Mouse (Mus musculus) heart, embryonic 16.5 days (tissue): ENCODE data around the gene Atp5s. TPM values are rescaled to one million over a fixed set of nuclear protein-coding genes. Genes with fewer than 3 reads are reported as not detected.

ENCODE experiments used
- ATAC-seq: fragments of 200-750 bp; cut with Nextera tagmentation; replicated peaks from 2 replicates; pipeline ENCODE4 v1.8.0; 2017; ENCODE audit warnings: moderate number of reproducible peaks; ENCODE audit not compliant: insufficient read depth, low FRiP score; ENCODE audit errors: extremely low read depth
- H3K27ac ChIP-seq: fragments of 300-500 bp; sonication (generic); 2 replicates; pipeline ENCODE4 v1.5.1; 2014; ENCODE audit warnings: mild to moderate bottlenecking, low read length, control low read depth, moderate library complexity
- H3K27me3 ChIP-seq: fragments of 300-500 bp; sonication (generic); 2 replicates; pipeline ENCODE4 v1.6.1; 2014; ENCODE audit warnings: low read length, mixed read lengths; ENCODE audit not compliant: control insufficient read depth, insufficient read depth
- H3K36me3 ChIP-seq: fragments of 300-500 bp; sonication (generic); 2 replicates; pipeline ENCODE4 v1.6.1; 2014; ENCODE audit not compliant: control insufficient read depth, insufficient read depth
- H3K4me1 ChIP-seq: fragments of 300-500 bp; sonication (generic); 2 replicates; pipeline ENCODE4 v1.6.1; 2014; ENCODE audit warnings: low read length, mixed read lengths; ENCODE audit not compliant: control insufficient read depth, insufficient read depth
- H3K4me2 ChIP-seq: fragments of 300-500 bp; sonication (generic); 2 replicates; pipeline ENCODE4 v1.6.1; 2014; ENCODE audit warnings: low read depth, mild to moderate bottlenecking, control low read depth, low read length
- H3K4me3 ChIP-seq: fragments of 300-500 bp; sonication (generic); 2 replicates; pipeline ENCODE4 v1.5.1; 2014; ENCODE audit warnings: mild to moderate bottlenecking, control low read depth, low read length
- H3K9ac ChIP-seq: fragments of 300-500 bp; sonication (generic); 2 replicates; pipeline ENCODE4 v1.6.1; 2014; ENCODE audit warnings: low read length, control low read depth
- H3K9me3 ChIP-seq: fragments of 300-500 bp; sonication (generic); replicated peaks from 2 replicates; pipeline ENCODE4 v1.6.1; 2016; ENCODE audit warnings: low read length; ENCODE audit not compliant: control insufficient read depth
- WGBS: fragments of 180-500 bp; shearing (Covaris S2); extraction: QIAGEN DNeasy Blood & Tissue Kit; methylation state at CpG from one replicate; pipeline ENCODE4 v1.1.7; 2014; 5-methylcytosine and 5-hydroxymethylcytosine counted together
- polyA plus RNA-seq: library from polyadenylated mRNA; unstranded; fragments of >200 nt; fragmentation: Nextera tagmentation; extraction: Ambion mirVana; gene quantifications from 2 replicates; pipeline ENCODE4 v1.2.1, GENCODE M21; 2015

Atp5s gene
- polyA plus RNA-seq, 1 experiment from 2014 or later = 39.2 TPM

DNA sequence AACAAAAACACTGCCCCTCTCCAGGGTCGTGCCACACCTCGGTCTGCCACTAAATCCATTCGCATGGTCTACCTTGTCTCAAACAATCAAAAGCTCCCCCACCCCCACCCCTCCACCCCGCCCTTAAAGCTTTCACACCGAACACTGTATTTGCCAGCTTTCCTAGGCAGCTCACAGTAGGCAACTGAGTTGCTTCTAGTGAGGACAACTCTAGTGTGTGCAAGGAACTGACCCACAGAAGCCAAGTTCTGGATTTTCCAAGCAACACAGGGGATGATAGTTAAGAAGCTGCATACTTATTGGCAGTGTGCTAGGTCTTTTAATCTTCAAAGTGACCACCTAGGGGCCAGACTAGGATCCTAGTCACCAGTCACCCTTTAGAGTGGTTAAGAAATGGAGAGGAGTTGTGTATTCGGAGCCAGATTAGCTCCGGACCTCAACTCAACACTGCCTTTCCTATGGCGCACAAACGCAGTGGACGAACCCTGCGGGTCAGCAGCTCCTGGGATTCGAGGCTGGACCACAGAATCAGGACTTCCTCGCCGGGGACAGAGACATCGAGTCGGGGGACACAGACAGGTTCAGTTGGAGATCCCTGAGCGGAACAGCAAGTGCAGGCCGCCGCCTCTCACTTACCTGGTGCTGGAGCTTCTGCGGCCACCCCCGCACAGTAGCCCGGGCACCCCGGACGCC is 586 bp upstream of the Atp5s start:
- Histone ChIP-seq H3K4me1 (peaks cover 16% of the 10 kb centered on the region), H3K9ac (peak overlapping the region; percentile 79), H3K9me3 (peaks cover 4% of the 10 kb centered on the region), H3K27ac (peak overlapping the region; percentile 87; the same call in 1 of the 2 replicates), H3K27me3 (no peaks in the 10 kb centered on the region), H3K4me2 (peak overlapping the region; percentile 78), H3K36me3 (peaks cover 12% of the 10 kb centered on the region; the same call in 1 of the 2 replicates), H3K4me3 (peak overlapping the region; percentile 72)
- 3% methylated on average over 24 of the region's 24 CpGs for WGBS
- no peak for ATAC-seq

DNA sequence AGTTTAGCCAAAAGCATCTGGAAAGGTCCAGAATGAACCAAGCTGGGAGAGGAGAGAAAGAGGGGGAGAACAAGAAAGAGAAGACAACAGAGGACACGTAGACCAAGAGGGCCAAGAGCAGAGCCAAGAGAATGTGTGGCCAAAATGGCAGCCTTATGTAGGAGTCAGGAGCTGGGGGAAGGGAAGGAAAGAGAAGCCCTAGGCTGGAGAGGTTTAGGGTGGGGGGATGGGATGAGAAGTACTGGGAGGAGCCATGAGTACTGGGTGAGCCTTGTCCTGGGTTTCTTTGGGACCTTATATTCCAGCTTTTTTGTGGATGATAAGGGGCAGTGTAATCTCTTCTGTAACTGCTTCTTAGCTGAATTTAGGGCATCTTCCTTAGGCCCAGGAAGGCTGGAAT is 4.5 kb downstream of the Atp5s start:
- no peak for ATAC-seq
- Histone ChIP-seq H3K9ac (no peak overlapping the region), H3K36me3 (no peaks in the 10 kb centered on the region), H3K27me3 (no peaks in the 10 kb centered on the region), H3K9me3 (no peaks in the 10 kb centered on the region), H3K4me2 (no peak overlapping the region), H3K4me3 (no peak overlapping the region), H3K27ac (no peak overlapping the region), H3K4me1 (peaks cover 9% of the 10 kb centered on the region)
- WGBS = 81% methylated on average over 1 of the region's 1 CpGs

DNA sequence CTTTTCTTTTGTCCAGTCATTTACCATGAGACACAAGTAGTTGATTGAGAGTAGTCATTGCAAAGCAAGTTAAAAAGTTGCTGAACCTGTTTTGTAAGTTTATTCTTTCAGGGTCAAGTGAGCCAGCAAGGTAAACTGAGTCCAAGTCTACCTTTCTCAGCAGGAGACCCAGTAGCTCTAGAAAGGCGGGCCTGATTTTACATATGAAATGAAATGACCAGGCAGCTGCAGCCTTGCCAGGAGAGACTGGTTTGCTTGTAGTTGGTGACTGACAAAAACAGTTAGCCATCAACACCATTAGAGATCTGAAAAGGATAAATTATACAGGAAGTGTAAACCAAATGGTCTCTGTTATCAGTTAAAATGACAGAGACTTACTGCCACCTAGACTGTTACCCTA is 5.6 kb downstream of the Atp5s start:
- Histone ChIP-seq H3K4me1 (peaks cover 8% of the 10 kb centered on the region), H3K4me3 (no peak overlapping the region), H3K27me3 (no peaks in the 10 kb centered on the region), H3K9ac (no peak overlapping the region), H3K36me3 (no peaks in the 10 kb centered on the region), H3K9me3 (no peaks in the 10 kb centered on the region), H3K4me2 (no peak overlapping the region), H3K27ac (no peak overlapping the region)
- 82% methylated on average over 1 of the region's 1 CpGs for WGBS
- ATAC-seq = no peak

DNA sequence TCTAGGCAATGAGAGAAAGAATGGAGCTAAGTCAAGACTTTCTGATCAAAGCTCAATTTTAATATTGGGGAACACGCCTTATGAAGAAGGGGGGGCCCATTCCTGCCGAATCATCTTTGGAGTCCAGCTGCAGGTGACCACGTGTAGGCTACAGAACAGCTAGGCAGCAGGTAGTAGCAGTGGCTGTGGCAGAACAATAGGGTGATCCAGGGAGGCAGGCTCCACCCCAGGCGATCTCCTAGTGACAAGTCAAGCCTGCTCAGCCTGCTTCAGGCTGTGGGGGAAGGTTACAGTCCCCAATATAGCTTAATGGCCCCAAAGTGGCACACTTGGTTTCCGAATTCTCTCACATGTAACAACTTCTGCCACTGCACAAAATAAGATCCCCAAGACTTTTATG is 7.5 kb downstream of the Atp5s start:
- 51% methylated on average over 5 of the region's 5 CpGs for WGBS

DNA sequence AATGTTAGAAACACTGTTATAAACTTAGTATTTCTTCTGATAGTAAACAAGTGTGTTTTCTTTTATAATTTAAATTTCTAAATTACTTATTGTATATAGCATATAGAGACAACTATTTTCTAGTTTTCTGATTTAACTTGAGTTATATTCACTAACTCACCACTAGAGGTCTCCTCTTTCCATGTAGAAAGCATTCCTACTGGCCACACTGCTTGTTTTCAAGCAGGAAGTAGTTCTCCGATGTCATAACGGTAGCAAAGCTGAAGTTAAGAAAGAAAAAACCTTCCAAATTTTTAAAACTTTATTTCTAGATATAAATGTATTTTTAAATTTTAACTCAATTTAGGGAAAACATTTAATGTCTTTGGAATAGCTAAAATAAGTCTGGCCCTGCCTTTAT is 8.8 kb downstream of the Atp5s start:
- Histone ChIP-seq H3K9ac (peak overlapping the region; percentile 46; the same call in 1 of the 2 replicates), H3K27ac (no peak overlapping the region), H3K4me1 (0 out of 2 replicates have a peak, but pooled peaks cover 2% of the 10 kb centered on the region), H3K27me3 (no peaks in the 10 kb centered on the region), H3K4me3 (no peak overlapping the region), H3K9me3 (no peaks in the 10 kb centered on the region), H3K4me2 (no peak overlapping the region; the same call in 1 of the 2 replicates), H3K36me3 (no peaks in the 10 kb centered on the region)
- 4% methylated on average over 2 of the region's 2 CpGs for WGBS
- ATAC-seq = peak; percentile 63; the same call in 1 of the 2 replicates

More for the DNA sequence above, 7.5 kb downstream of the Atp5s start:
- no peaks in the 10 kb centered on the region for H3K9me3 ChIP-seq
- H3K36me3 ChIP-seq = no peaks in the 10 kb centered on the region
- no peak overlapping the region for H3K4me2 ChIP-seq
- H3K27ac ChIP-seq = no peak overlapping the region
- H3K27me3 ChIP-seq = no peaks in the 10 kb centered on the region
- H3K4me1 ChIP-seq = 0 out of 2 replicates have a peak, but pooled peaks cover 2% of the 10 kb centered on the region
- no peak overlapping the region for H3K4me3 ChIP-seq
- H3K9ac ChIP-seq = no peak overlapping the region
- no peak for ATAC-seq

DNA sequence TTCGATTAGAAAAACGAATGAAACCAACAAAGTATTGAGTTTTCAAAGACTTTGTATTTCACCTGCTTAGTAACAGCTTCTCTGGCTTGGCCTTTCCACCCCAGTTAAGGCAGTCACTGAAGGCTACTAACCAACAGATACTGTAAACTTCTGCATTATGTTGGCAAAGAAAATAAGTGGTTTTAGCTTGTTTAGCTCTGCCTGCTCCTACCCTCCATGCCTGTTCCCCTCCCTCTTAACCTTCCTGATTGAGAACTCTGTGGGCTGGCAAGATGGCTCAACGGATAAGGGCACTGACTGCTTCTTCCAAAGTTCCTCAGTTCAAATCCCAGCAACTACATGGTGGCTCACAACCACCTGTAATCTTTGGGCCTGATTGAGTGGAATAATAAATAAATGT is 9.2 kb downstream of the Atp5s start:
- peak overlapping the region; percentile 35 for H3K27ac ChIP-seq
- no peaks in the 10 kb centered on the region for H3K9me3 ChIP-seq
- no peak overlapping the region; the same call in 1 of the 2 replicates for H3K4me2 ChIP-seq
- H3K9ac ChIP-seq = peak overlapping the region; percentile 46; the same call in 1 of the 2 replicates
- 0 out of 2 replicates have a peak, but pooled peaks cover 2% of the 10 kb centered on the region for H3K4me1 ChIP-seq
- no peak for ATAC-seq
- no peaks in the 10 kb centered on the region for H3K27me3 ChIP-seq
- H3K36me3 ChIP-seq = no peaks in the 10 kb centered on the region
- WGBS = 59% methylated on average over 3 of the region's 3 CpGs
- H3K4me3 ChIP-seq = no peak overlapping the region

DNA sequence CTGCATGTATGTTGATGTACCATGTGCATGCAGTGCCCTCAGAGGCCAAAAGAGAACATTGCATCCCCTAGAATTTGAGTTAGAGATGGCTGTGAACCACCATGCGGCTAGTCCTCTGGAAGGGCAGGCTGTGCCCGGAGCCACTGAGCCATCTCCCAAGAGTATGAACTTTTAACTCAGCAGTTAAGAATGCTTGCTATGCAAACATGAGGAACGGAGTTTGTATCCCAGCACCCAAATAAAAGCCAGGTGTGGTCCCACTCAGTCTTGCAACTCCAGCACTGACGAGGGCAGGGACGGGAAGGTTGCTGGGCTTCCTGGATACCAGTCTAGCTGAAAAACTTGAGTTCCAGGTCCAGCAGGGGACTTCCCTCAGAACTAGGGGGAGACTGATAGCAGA is 17.2 kb downstream of the Atp5s start:
- no peaks in the 10 kb centered on the region for H3K27me3 ChIP-seq
- peaks cover 2% of the 10 kb centered on the region; the same call in 1 of the 2 replicates for H3K36me3 ChIP-seq
- no peak overlapping the region for H3K4me2 ChIP-seq
- H3K9me3 ChIP-seq = no peaks in the 10 kb centered on the region
- ATAC-seq = no peak
- no peaks in the 10 kb centered on the region for H3K4me1 ChIP-seq
- H3K4me3 ChIP-seq = no peak overlapping the region
- H3K9ac ChIP-seq = no peak overlapping the region
- WGBS = 72% methylated on average over 5 of the region's 5 CpGs
- no peak overlapping the region for H3K27ac ChIP-seq

DNA sequence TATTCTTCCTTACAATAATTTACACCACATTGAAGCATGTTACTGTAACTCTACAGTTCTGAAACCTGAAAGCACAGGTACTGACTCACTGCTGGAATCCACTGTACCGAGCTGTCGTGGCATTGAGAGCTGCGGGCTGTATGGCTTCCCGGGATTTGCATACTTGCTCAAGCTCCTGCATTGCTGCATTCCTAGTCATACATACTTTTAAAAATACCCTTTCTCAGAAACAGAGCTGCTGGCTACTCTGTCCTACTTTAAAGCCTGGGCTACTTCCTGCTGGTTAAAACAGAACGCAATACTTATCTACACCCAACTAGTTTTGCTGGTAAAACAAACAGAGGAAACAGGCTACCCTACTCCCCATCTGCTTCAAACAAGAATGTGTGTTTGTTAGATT is 19.4 kb downstream of the Atp5s start:
- H3K4me3 ChIP-seq = no peak overlapping the region
- peaks cover 4% of the 10 kb centered on the region; the same call in 1 of the 2 replicates for H3K36me3 ChIP-seq
- no peaks in the 10 kb centered on the region for H3K9me3 ChIP-seq
- no peaks in the 10 kb centered on the region for H3K4me1 ChIP-seq
- H3K4me2 ChIP-seq = no peak overlapping the region
- no peak overlapping the region for H3K27ac ChIP-seq
- no peak for ATAC-seq
- WGBS = 52% methylated on average over 5 of the region's 5 CpGs
- H3K27me3 ChIP-seq = no peaks in the 10 kb centered on the region
- no peak overlapping the region for H3K9ac ChIP-seq

DNA sequence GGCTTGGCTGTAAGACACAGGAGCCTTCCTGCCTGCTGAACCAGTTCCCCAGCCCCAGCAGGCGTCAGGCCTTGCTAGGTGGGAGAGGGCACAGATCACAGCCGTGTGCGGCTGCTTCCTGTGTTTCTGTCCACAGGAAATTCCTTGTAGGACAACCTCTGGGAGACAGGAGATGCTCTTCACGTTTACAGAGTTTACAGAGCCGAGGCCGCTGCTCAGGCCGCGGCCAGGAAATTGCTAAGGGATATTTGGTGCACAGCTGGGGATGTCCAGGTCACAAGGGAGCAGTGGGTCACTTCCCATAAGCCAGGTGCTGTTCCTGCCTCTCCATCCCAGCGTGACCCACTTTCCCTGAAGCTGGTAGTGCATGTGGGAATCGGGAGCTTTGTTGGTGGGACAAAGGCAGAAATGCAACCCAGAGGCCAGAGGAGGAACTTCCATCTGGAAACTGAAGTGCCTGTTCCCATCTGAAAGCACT is 27.2 kb downstream of the Atp5s start:
- H3K4me2 ChIP-seq = no peak overlapping the region
- no peak overlapping the region for H3K4me3 ChIP-seq
- peaks cover 4% of the 10 kb centered on the region; the same call in 1 of the 2 replicates for H3K4me1 ChIP-seq
- 0 out of 2 replicates have a peak, but pooled peaks cover 2% of the 10 kb centered on the region for H3K36me3 ChIP-seq
- H3K9ac ChIP-seq = no peak overlapping the region
- WGBS = 28% methylated on average over 10 of the region's 10 CpGs
- no peaks in the 10 kb centered on the region for H3K9me3 ChIP-seq
- no peaks in the 10 kb centered on the region for H3K27me3 ChIP-seq
- peak overlapping the region; percentile 77 for H3K27ac ChIP-seq
- peak; percentile 78; the same call in 1 of the 2 replicates for ATAC-seq
